Mouse (Mus musculus): ENCODE data around the gene 1700069L16Rik. TPM values are rescaled to one million over a fixed set of nuclear protein-coding genes. Genes with fewer than 3 reads are reported as not detected.

The 1700069L16Rik gene
- total RNA-seq, 4 experiments from 2014 or later, result not detected

- DNase-seq (ENCODE audit: low spot score in 2 of 2), result no peak
Observed at GRCm38 (mm10) chr5:113644520-113644919, 80.1 kb downstream of the 1700069L16Rik start.

- peak; percentile 46 to 52 for DNase-seq (ENCODE audit: low spot score in 2 of 2)
Observed at GRCm38 (mm10) chr5:113643107-113643848, 81.3 kb downstream of the 1700069L16Rik start.

Other genes starting within 250 kb of the 1700069L16Rik start
- gene Wscd2, start 234.4 kb downstream of the 1700069L16Rik start, total RNA-seq (2022), result 10 to 100 TPM; 64.7 to 84.8 (median 76.0) TPM
- gene Cmklr1, start 74.3 kb downstream of the 1700069L16Rik start, total RNA-seq (2022), result 10 to 100 TPM in 2 of 4 experiments, 1 to 10 TPM in 2; 5.1 to 23.1 (median 13.4) TPM
- gene Ficd, start 11.0 kb upstream of the 1700069L16Rik start, total RNA-seq (2022), result 10 to 100 TPM; 12.0 to 13.2 (median 12.7) TPM
- gene Sart3, start 47.7 kb upstream of the 1700069L16Rik start, total RNA-seq (2022), result 10 to 100 TPM; 43.7 to 57.8 (median 48.9) TPM
- gene Iscu, start 48.0 kb upstream of the 1700069L16Rik start, total RNA-seq (2022), result 100 to 1,000 TPM; 117 to 135 (median 126) TPM
- 10 to 100 TPM; 22.0 to 40.1 (median 31.5) TPM for gene Tmem119, start 75.7 kb upstream of the 1700069L16Rik start, total RNA-seq (2022)
- gene Selplg, start 107.9 kb upstream of the 1700069L16Rik start, total RNA-seq (2022), result 10 to 100 TPM; 27.3 to 84.9 (median 53.7) TPM
- gene Coro1c, start 184.0 kb upstream of the 1700069L16Rik start, total RNA-seq (2022), result 100 to 1,000 TPM in 1 of 4 experiments, 10 to 100 TPM in 3; 89.3 to 106 (median 94.0) TPM